Mouse (Mus musculus) subcutaneous adipose tissue, adult 2 months (tissue): ENCODE measurements around the gene Olfr575. TPM values are rescaled to one million over a fixed set of nuclear protein-coding genes. Genes with fewer than 3 reads are reported as not detected.

Source experiments
- polyA plus RNA-seq: library from polyadenylated mRNA; depleted of rRNA; stranded (reverse); fragments of >200 nt; gene quantifications from 2 replicates; pipeline ENCODE4 v1.2.3, GENCODE M21; 2012; ENCODE audit warnings: low replicate concordance; rRNA removed

The Olfr575 gene
- not detected in 2 replicates for polyA plus RNA-seq

DNA sequence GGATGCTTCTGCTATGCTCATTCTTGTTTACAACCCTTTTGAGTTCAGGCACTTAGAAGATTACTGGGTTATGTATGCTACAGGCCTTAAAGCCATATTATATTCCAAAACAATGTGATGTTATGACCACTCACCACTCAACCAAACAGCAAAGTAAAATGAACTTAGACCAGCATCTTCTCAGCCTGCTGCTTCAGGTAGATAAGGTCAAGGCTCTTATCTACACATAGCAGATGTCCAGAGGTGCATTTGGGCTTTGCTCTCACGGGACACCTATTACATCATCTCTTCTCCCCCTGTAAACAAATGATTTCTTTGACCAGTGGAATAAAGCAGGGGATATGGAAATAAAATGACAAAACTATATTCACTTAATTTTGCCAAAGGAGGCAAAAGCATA lies at the start of gene Olfr575:
Gene Olfr575, minus strand, starts transcription at position 183 of the 400 bp plus-strand sequence.

DNA sequence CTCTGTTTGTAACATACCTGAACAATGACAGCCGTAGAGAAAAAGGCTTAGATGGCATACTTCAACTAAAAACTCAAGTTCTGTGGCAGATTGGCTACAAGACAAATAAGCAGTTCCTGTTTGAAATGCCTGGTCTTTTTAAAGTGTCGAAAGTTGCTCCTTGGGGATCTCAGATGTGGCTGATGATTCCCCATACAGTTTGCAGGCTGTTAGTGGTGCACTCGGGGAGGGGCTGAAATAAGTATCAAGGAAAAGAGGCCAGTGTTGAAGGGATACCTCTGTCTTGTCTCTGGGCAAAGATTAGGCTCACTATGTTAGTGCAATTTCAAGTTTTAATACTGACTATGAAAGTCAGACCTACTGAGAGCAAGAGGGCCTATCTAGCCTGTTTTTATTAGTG lies 30.6 kb upstream of the Olfr575 start, which contains the start of gene Olfr578:
Gene Olfr578, minus strand, starts transcription at position 101 of the 400 bp plus-strand sequence.

DNA sequence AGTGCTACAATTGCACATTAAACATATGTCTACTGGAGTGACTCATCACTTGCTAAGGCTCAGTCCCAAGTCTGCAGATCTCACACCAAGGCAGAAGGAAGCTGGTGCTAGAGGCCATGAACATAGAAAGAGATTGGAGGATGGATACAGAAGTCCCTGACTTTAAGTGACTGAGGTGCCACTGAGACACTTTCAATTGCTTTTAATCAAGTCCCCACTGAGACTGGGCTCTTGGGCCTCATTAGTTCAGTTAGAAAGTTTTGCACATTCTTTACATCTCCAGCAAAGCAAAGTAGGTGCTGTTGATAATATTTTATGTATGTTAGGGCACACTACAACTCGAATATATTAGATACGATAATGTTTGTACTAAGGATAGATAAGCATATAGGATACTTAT lies 17.3 kb upstream of the Olfr575 start, which contains the start of gene Olfr577:
Gene Olfr577, minus strand, starts transcription at position 101 of the 400 bp plus-strand sequence.

DNA sequence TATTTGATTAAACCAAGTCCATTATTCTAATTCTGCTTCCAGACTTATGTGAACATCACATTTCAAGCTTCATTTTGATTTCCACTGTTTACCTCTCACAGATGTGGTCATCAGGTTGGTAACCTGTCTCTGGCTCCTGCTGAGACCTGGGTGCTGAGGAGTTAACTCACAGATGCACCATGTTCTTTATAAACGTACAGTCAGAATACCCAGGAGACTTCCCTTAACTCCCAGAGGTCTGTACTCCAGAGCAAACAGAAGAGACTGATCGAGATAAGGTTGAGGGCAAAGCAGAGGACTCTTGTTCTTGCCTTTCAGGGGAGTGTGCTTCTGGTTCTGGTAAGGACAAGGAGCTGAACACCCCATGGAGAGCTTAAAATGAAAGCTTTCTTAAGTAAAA lies 3.8 kb upstream of the Olfr575 start, which contains the start of gene Olfr576:
Gene Olfr576, plus strand, starts transcription at position 301 of the 400 bp plus-strand sequence.

DNA sequence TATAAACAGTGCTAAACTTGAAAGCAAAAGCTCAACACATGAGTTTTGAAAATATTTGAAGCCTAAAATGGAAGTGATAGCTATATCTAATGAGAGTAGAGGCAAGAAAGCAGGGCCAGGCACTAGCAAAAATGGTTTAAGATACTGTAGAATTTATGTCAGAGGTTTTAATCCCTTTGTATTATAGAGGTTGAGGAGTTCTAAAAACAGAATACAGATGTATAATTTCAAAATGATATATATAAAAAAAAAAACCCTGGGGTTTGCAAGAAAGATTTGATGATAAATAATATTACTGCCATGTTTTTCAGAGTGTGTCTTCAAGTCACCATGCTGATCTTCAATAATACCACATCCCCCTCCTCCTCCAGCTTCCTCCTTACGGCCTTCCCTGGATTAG lies 10.4 kb downstream of the Olfr575 start, which contains the start of gene Olfr574:
Gene Olfr574, plus strand, starts transcription at position 301 of the 400 bp plus-strand sequence.

DNA sequence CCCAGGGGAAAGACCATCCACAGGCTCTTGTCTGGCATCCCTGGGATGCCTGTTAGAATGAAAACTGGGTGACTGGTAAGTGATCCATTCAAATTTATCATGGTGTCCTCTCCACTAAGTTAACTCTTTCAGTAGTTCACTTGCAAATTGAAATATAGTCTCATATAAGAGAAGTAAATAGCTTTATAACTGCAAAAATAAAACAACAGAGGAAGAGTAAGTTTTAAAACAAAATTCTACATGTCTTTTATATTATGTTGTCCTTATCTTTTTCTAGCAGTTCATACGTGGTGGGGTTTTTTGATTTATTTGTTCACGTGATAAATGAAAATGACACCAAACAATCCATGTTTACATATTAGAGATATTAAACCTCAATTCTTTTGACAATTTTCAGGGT lies 16.1 kb downstream of the Olfr575 start, which contains the start of gene Olfr573-ps1:
Gene Olfr573-ps1, minus strand, starts transcription at position 101 of the 400 bp plus-strand sequence.

DNA sequence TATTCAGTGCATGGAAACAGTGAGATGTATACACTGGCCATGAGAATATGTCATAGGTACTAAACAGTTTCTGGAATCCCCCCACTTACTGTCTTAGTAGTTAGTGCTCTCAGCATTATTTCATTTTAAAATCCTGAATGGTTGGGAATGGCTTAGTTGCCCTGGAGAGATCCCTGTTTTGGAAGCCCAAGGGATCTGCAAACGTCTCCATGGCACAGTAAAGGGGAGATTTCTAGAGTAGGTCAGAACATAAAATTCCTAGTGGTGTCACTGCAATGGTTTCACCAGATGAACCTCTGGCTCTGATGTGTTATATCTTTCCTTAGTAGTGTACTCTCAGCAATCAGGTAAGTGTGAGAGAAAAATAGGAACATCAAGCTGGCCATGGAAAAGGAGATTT lies 34.5 kb downstream of the Olfr575 start, which contains the start of gene Olfr572:
Gene Olfr572, plus strand, starts transcription at position 301 of the 400 bp plus-strand sequence.

DNA sequence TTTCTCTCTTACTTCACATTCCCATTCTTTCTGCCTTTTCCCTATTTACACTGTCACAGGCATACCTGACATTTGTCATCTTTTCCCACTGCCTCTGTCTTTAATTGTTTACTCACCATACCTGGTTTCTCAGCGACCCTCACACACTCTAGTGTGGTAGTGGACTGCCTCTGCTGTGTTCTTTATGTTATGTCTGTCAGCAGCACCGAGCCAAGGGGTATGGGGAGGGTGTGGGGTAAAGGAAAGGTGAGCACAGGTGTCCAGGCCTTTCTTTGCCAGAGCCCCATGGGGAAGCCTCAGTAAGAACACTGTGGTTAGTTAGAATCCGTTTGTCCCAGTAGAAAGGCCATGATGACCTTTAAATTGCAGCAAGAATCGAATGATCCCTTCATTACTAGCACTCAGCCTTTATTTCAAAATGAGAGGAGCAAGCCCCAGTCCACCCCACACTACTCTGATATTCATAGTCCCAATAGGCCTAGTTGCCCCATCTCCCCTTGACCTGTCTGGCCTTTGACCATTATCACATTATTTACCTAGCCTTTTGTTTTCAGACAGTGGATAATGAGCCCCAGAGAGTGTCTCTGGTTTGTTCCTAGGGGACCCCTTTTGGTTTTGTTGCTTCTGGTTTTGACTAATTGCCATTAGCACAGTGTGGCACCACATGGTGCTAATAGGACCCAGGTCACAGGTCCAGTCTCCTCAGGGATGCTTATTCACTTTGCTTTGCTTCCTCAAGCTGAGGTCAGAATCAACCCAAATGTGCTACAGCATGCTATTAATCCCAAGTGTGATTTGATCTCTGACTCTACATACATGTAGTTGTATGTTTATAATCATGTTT lies 41.3 kb downstream of the Olfr575 start, which contains the start of gene Olfr571:
Gene Olfr571, minus strand, starts transcription at position 505 of the 844 bp plus-strand sequence.

Other genes with a start within 250 kb of the Olfr575 start
- gene Olfr33, start 239.7 kb downstream of the Olfr575 start, polyA plus RNA-seq = not detected in 2 replicates
- gene Olfr559, start 231.3 kb downstream of the Olfr575 start, polyA plus RNA-seq = not detected in 2 replicates
- 0.17 and 0.27 TPM in 2 replicates for gene Olfr560, start 199.4 kb downstream of the Olfr575 start, polyA plus RNA-seq
- 11.4 and 14.6 TPM in 2 replicates for gene Olfr78, start 199.3 kb downstream of the Olfr575 start, polyA plus RNA-seq
- 0.12 TPM in 1 of 2 replicates, not detected in the other for gene Olfr561, start 187.6 kb downstream of the Olfr575 start, polyA plus RNA-seq
- gene Olfr564, start 155.3 kb downstream of the Olfr575 start, polyA plus RNA-seq = not detected in 2 replicates
- gene Olfr566, start 100.0 kb downstream of the Olfr575 start, polyA plus RNA-seq = not detected in 2 replicates
- not detected in 2 replicates for gene Olfr568, start 81.7 kb downstream of the Olfr575 start, polyA plus RNA-seq
- not detected in 2 replicates for gene Olfr569, start 67.9 kb downstream of the Olfr575 start, polyA plus RNA-seq
- gene Olfr570, start 64.2 kb downstream of the Olfr575 start, polyA plus RNA-seq = not detected in 2 replicates
- not detected in 2 replicates for gene Olfr571, start 41.2 kb downstream of the Olfr575 start, polyA plus RNA-seq
- not detected in 2 replicates for gene Olfr572, start 34.4 kb downstream of the Olfr575 start, polyA plus RNA-seq
- not detected in 2 replicates for gene Olfr573-ps1, start 16.2 kb downstream of the Olfr575 start, polyA plus RNA-seq
- gene Olfr574, start 10.3 kb downstream of the Olfr575 start, polyA plus RNA-seq = not detected in 2 replicates
- not detected in 2 replicates for gene Olfr576, start 3.9 kb upstream of the Olfr575 start, polyA plus RNA-seq
- not detected in 2 replicates for gene Olfr577, start 17.2 kb upstream of the Olfr575 start, polyA plus RNA-seq
- gene Olfr578, start 30.5 kb upstream of the Olfr575 start, polyA plus RNA-seq = not detected in 2 replicates
- not detected in 2 replicates for gene Olfr582, start 79.2 kb upstream of the Olfr575 start, polyA plus RNA-seq
- gene Olfr583, start 92.5 kb upstream of the Olfr575 start, polyA plus RNA-seq = not detected in 2 replicates
- gene Olfr584, start 123.1 kb upstream of the Olfr575 start, polyA plus RNA-seq = not detected in 2 replicates
- not detected in 2 replicates for gene Olfr585, start 138.9 kb upstream of the Olfr575 start, polyA plus RNA-seq
- not detected in 2 replicates for gene Olfr586, start 166.9 kb upstream of the Olfr575 start, polyA plus RNA-seq
- not detected in 2 replicates for gene Olfr588-ps1, start 182.1 kb upstream of the Olfr575 start, polyA plus RNA-seq
- not detected in 2 replicates for gene Olfr589, start 197.6 kb upstream of the Olfr575 start, polyA plus RNA-seq
- gene Olfr591, start 219.6 kb upstream of the Olfr575 start, polyA plus RNA-seq = not detected in 2 replicates
- gene Olfr592, start 226.0 kb upstream of the Olfr575 start, polyA plus RNA-seq = not detected in 2 replicates